Mouse (Mus musculus) neutrophil, adult 59 days (primary cell): Measurements from ENCODE around the gene Ccl28. TPM values are rescaled to one million over a fixed set of nuclear protein-coding genes. Genes with fewer than 3 reads are reported as not detected.

Experiments used
- total RNA-seq, 2 experiments: library from RNA; stranded (reverse); gene quantifications; 1 replicate in 1 of 2; 2 replicates in 1 of 2; pipeline ENCODE4 v1.2.4; 2023

Ccl28 gene
- not detected for total RNA-seq

GRCm38 (mm10) chr13:119623634-119624033, at the start of gene Ccl28:
TSS of gene Ccl28 (plus strand) at chr13:119623819.

GRCm38 (mm10) chr13:119690039-119690728, 66.6 kb downstream of the Ccl28 start, which contains the start of gene Hmgcs1:
TSS of gene Hmgcs1 (plus strand) at chr13:119690379.

Other genes starting within 250 kb of the Ccl28 start
- 10 to 100 TPM; 35.2 to 42.6 TPM for gene Paip1, start 195.2 kb upstream of the Ccl28 start, total RNA-seq
- gene 4833420G17Rik, start 161.1 kb upstream of the Ccl28 start, total RNA-seq: 10 to 100 TPM; 29.0 to 41.7 TPM
- under 1 TPM; 0.89 to 0.95 TPM for gene Tmem267, start 135.8 kb upstream of the Ccl28 start, total RNA-seq
- under 1 TPM in 1 of 2 experiments, not detected in 1; 0.33 TPM for gene 3110070M22Rik, start 135.4 kb upstream of the Ccl28 start, total RNA-seq
- 10 to 100 TPM; 18.8 to 21.2 TPM for gene Hmgcs1, start 66.6 kb downstream of the Ccl28 start, total RNA-seq
- under 1 TPM; 0.42 to 0.75 TPM for gene Nim1k, start 132.1 kb downstream of the Ccl28 start, total RNA-seq
- gene Zfp131, start 167.1 kb downstream of the Ccl28 start, total RNA-seq: 10 to 100 TPM; 43.0 to 47.8 TPM
- not detected for gene AF067063, start 206.4 kb downstream of the Ccl28 start, total RNA-seq
- gene D13Ertd608e, start 212.2 kb downstream of the Ccl28 start, total RNA-seq: not detected